In genomic region chr7:79299548-79299947, GRCm38 (mm10) we compare ENCODE assay signal across 14 mouse cellular contexts. TPM values are rescaled to one million over a fixed set of nuclear protein-coding genes. Genes with fewer than 3 reads are reported as not detected.
DNase-seq lines count a peak whose midpoint lies in the region; ATAC-seq and TF ChIP-seq lines count a peak whose summit lies in the region.
"Had no signal": no experiment of that assay in that cellular context is flagged by ENCODE, and none has a peak within 500 bp of the region (broad histone marks: within the 10 kb centered on the region; RNA-seq: fewer than 3 reads in every experiment).

No protein-coding gene starts in this region.

- H3K4me2 ChIP-seq in midbrain, embryonic 14.5 days (ENCODE audit: low read length) = no peak overlapping the region
- no peak overlapping the region for H3K4me2 ChIP-seq in midbrain, embryonic 13.5 days (replicated peaks)
- H3K4me2 ChIP-seq in lung, embryonic 14.5 days = no peak overlapping the region
- H3K4me2 ChIP-seq in stomach, embryonic 15.5 days = no peak overlapping the region
- H3K4me2 ChIP-seq: liver, embryonic 12.5 days had no signal

- no peak overlapping the region for H3K9ac ChIP-seq in midbrain, embryonic 14.5 days (replicated peaks; ENCODE audit: low read length)
- no peak overlapping the region for H3K9ac ChIP-seq in midbrain, embryonic 13.5 days (replicated peaks)
- H3K9ac ChIP-seq in lung, embryonic 14.5 days = no peak overlapping the region
- no peak overlapping the region for H3K9ac ChIP-seq in stomach, embryonic 15.5 days
- H3K9ac ChIP-seq: liver, embryonic 12.5 days had no signal

- H3K9me3 ChIP-seq in midbrain, embryonic 14.5 days (ENCODE audit: control insufficient read depth, low read length) = no peaks in the 10 kb centered on the region
- no peaks in the 10 kb centered on the region for H3K9me3 ChIP-seq in midbrain, embryonic 13.5 days
- no peaks in the 10 kb centered on the region for H3K9me3 ChIP-seq in lung, embryonic 14.5 days (ENCODE audit: low read depth, low read length)
- H3K9me3 ChIP-seq in stomach, embryonic 15.5 days = no peaks in the 10 kb centered on the region
- H3K9me3 ChIP-seq: liver, embryonic 12.5 days had no signal

- no peaks in the 10 kb centered on the region for H3K36me3 ChIP-seq in kidney, adult 2 months (ENCODE audit: control insufficient read depth, insufficient read depth, low read length)
- peaks cover 36% of the 10 kb centered on the region for H3K36me3 ChIP-seq in midbrain, embryonic 14.5 days (ENCODE audit: control insufficient read depth, insufficient read depth, low read length)
- peaks cover 27% of the 10 kb centered on the region for H3K36me3 ChIP-seq in midbrain, embryonic 13.5 days
- H3K36me3 ChIP-seq in lung, embryonic 14.5 days (ENCODE audit: insufficient read depth) = peaks cover 27% of the 10 kb centered on the region
- 0 out of 2 replicates have a peak, but pooled peaks cover 14% of the 10 kb centered on the region for H3K36me3 ChIP-seq in stomach, embryonic 15.5 days

- no peak for DNase-seq in kidney, adult 2 months
- no peak for DNase-seq in kidney, postnatal 4 days
- DNase-seq in midbrain, embryonic 14.5 days = no peak
- DNase-seq in lung, embryonic 14.5 days = peak; percentile 65
- DNase-seq in spleen, postnatal 4 days (ENCODE audit: low spot score in 2 of 2) = no peak
- no peak for DNase-seq in layer of hippocampus, adult 9-10 months (ENCODE audit: low spot score)
- DNase-seq: adrenal gland, postnatal 36 days; kidney, adult 18-20 months; right cerebral cortex, postnatal 4 days; thymus, adult 2 months had no signal

- TF ChIP-seq CTCF in kidney, adult 2 months (conservative IDR thresholded peaks at IDR 0.05; ENCODE audit: insufficient read depth, insufficient read length, low read depth, low read length) = no peak
- TF ChIP-seq CTCF in lung, embryonic 14.5 days (IDR thresholded peaks at IDR 0.05; ENCODE audit: low read depth) = no peak

- peak overlapping the region; percentile 33 for H3K27ac ChIP-seq in kidney, adult 2 months (ENCODE audit: insufficient read depth, low read depth, low read length)
- 0 out of 2 replicates have a peak overlapping the region, but pooled peaks have one; percentile 26 for H3K27ac ChIP-seq in midbrain, embryonic 14.5 days (replicated peaks; ENCODE audit: low read depth, low read length)
- H3K27ac ChIP-seq in midbrain, embryonic 13.5 days = no peak overlapping the region
- H3K27ac ChIP-seq in lung, embryonic 14.5 days (ENCODE audit: low read depth) = peak overlapping the region; percentile 89
- peak overlapping the region; percentile 69; the same call in 1 of the 2 replicates for H3K27ac ChIP-seq in stomach, embryonic 15.5 days

- no peak overlapping the region for H3K4me3 ChIP-seq in kidney, adult 2 months (ENCODE audit: insufficient read depth, low read depth, low read length)
- no peak overlapping the region for H3K4me3 ChIP-seq in midbrain, embryonic 14.5 days (replicated peaks; ENCODE audit: low read depth, low read length)
- H3K4me3 ChIP-seq in midbrain, embryonic 13.5 days (replicated peaks) = no peak overlapping the region
- H3K4me3 ChIP-seq in lung, embryonic 14.5 days (ENCODE audit: low read depth, low read length) = no peak overlapping the region
- H3K4me3 ChIP-seq in stomach, embryonic 15.5 days (replicated peaks) = no peak overlapping the region
- H3K4me3 ChIP-seq: liver, embryonic 12.5 days had no signal

- TF ChIP-seq POLR2A in kidney, adult 2 months (IDR thresholded peaks at IDR 0.05; ENCODE audit: low read depth, low read length) = no peak

- no peak for ATAC-seq in midbrain, embryonic 14.5 days (ENCODE audit: low FRiP score, low TSS enrichment)
- no peak for ATAC-seq in midbrain, embryonic 13.5 days
- ATAC-seq in lung, embryonic 14.5 days (ENCODE audit: insufficient read depth) = peak; percentile 50; the same call in 1 of the 2 replicates
- ATAC-seq in stomach, embryonic 15.5 days (ENCODE audit: insufficient read depth, low FRiP score, low read depth) = no peak
- ATAC-seq: liver, embryonic 12.5 days had no signal

- 63% methylated on average over 7 of the region's 7 CpGs for WGBS in kidney, adult 2 months
- 87% methylated on average over 7 of the region's 7 CpGs for WGBS in midbrain, embryonic 14.5 days
- 82% methylated on average over 7 of the region's 7 CpGs for WGBS in midbrain, embryonic 13.5 days
- 52% methylated on average over 7 of the region's 7 CpGs for WGBS in lung, embryonic 14.5 days
- 56% methylated on average over 7 of the region's 7 CpGs for WGBS in stomach, embryonic 15.5 days

- no peaks in the 10 kb centered on the region for H3K27me3 ChIP-seq in kidney, adult 2 months (replicated peaks; ENCODE audit: control insufficient read depth, insufficient read depth, low read length)
- H3K27me3 ChIP-seq in midbrain, embryonic 14.5 days (ENCODE audit: control insufficient read depth, insufficient read depth, low read length) = no peaks in the 10 kb centered on the region
- H3K27me3 ChIP-seq in midbrain, embryonic 13.5 days = no peaks in the 10 kb centered on the region
- no peaks in the 10 kb centered on the region for H3K27me3 ChIP-seq in lung, embryonic 14.5 days (ENCODE audit: insufficient read depth, low read length)
- no peaks in the 10 kb centered on the region for H3K27me3 ChIP-seq in stomach, embryonic 15.5 days (replicated peaks)
- H3K27me3 ChIP-seq: CH12.LX; liver, embryonic 12.5 days had no signal

- H3K4me1 ChIP-seq in kidney, adult 2 months (ENCODE audit: control insufficient read depth, insufficient read depth, low read length) = peaks cover 32% of the 10 kb centered on the region
- H3K4me1 ChIP-seq in midbrain, embryonic 14.5 days (ENCODE audit: control insufficient read depth, insufficient read depth, low read length) = peaks cover 33% of the 10 kb centered on the region
- H3K4me1 ChIP-seq in midbrain, embryonic 13.5 days (replicated peaks) = peaks cover 44% of the 10 kb centered on the region
- peaks cover 31% of the 10 kb centered on the region for H3K4me1 ChIP-seq in lung, embryonic 14.5 days (ENCODE audit: insufficient read depth)
- peaks cover 35% of the 10 kb centered on the region for H3K4me1 ChIP-seq in stomach, embryonic 15.5 days

RNA-seq across cellular contexts. Expression of gene Abhd2, which starts 26.5 kb away (rescaled TPM):
- 29.4 and 33.3 TPM in 2 replicates for polyA plus RNA-seq in kidney, adult 2 months (2012; rRNA removed)
- polyA plus RNA-seq in midbrain, embryonic 14.5 days (2014; fragmentation: Nextera tagmentation; extraction: Ambion mirVana) = 17.8 and 21.5 TPM in 2 replicates
- 16.4 and 16.5 TPM in 2 replicates for polyA plus RNA-seq in midbrain, embryonic 13.5 days (2015; fragmentation: Nextera tagmentation; extraction: Ambion mirVana)
- 21.5 TPM in 2 replicates for polyA plus RNA-seq in lung, embryonic 14.5 days (2014; fragmentation: Nextera tagmentation; extraction: Ambion mirVana)
- polyA plus RNA-seq in stomach, embryonic 15.5 days (2015; fragmentation: Nextera tagmentation; extraction: Ambion mirVana) = 12.0 and 13.2 TPM in 2 replicates
